Mouse (Mus musculus) hindbrain, embryonic 14.5 days (tissue): ENCODE measurements around the gene Tecr. TPM values are rescaled to one million over a fixed set of nuclear protein-coding genes. Genes with fewer than 3 reads are reported as not detected.

ENCODE experiments used
- ATAC-seq: fragments of 200-750 bp; cut with Nextera tagmentation; 2 replicates; pipeline ENCODE4 v1.8.0; 2017; ENCODE audit warnings: moderate number of reproducible peaks, mild to moderate bottlenecking, moderate TSS enrichment, moderate library complexity; ENCODE audit not compliant: low FRiP score
- DNase-seq: peaks from one replicate; pipeline ENCODE4 v3.0.0-alpha.2; 2015; ENCODE audit warnings: low spot score
- H3K27ac ChIP-seq: fragments of 300-500 bp; sonication (generic); 2 replicates; pipeline ENCODE4 v1.5.1; 2014; ENCODE audit warnings: mild to moderate bottlenecking, moderate library complexity
- H3K27me3 ChIP-seq: fragments of 300-500 bp; sonication (generic); 2 replicates; pipeline ENCODE4 v1.6.1; 2014; ENCODE audit warnings: mild to moderate bottlenecking, low read length, mixed read lengths; ENCODE audit not compliant: control insufficient read depth, insufficient read depth
- H3K36me3 ChIP-seq: fragments of 300-500 bp; sonication (generic); replicated peaks from 2 replicates; pipeline ENCODE4 v1.6.1; 2014; ENCODE audit not compliant: control insufficient read depth, insufficient read depth
- H3K4me1 ChIP-seq: fragments of 300-500 bp; sonication (generic); replicated peaks from 2 replicates; pipeline ENCODE4 v1.6.1; 2014; ENCODE audit warnings: antibody characterized with exemption, low read length, mixed read lengths; ENCODE audit not compliant: control insufficient read depth, insufficient read depth
- H3K4me2 ChIP-seq: fragments of 300-500 bp; sonication (generic); replicated peaks from 2 replicates; pipeline ENCODE4 v1.6.1; 2014; ENCODE audit warnings: mild to moderate bottlenecking, moderate library complexity
- H3K4me3 ChIP-seq: fragments of 300-500 bp; sonication (generic); replicated peaks from 2 replicates; pipeline ENCODE4 v1.5.1; 2014; ENCODE audit warnings: mild to moderate bottlenecking, low read length
- H3K9ac ChIP-seq: fragments of 300-500 bp; sonication (generic); 2 replicates; pipeline ENCODE4 v1.6.1; 2014
- H3K9me3 ChIP-seq: fragments of 300-500 bp; sonication (generic); 2 replicates; pipeline ENCODE4 v1.6.1; 2016; ENCODE audit warnings: low read length; ENCODE audit not compliant: control insufficient read depth
- WGBS: fragments of 180-500 bp; shearing (Covaris S2); extraction: QIAGEN DNeasy Blood & Tissue Kit; methylation state at CpG from one replicate; pipeline ENCODE4 v1.1.7; 2014; 5-methylcytosine and 5-hydroxymethylcytosine counted together
- polyA plus RNA-seq: library from polyadenylated mRNA; unstranded; fragments of >200 nt; fragmentation: Nextera tagmentation; extraction: Ambion mirVana; gene quantifications from 2 replicates; pipeline ENCODE4 v1.2.1, GENCODE M21; 2014

Tecr gene
- polyA plus RNA-seq, 1 experiment from 2014 or later, result 1,444 TPM

DNA sequence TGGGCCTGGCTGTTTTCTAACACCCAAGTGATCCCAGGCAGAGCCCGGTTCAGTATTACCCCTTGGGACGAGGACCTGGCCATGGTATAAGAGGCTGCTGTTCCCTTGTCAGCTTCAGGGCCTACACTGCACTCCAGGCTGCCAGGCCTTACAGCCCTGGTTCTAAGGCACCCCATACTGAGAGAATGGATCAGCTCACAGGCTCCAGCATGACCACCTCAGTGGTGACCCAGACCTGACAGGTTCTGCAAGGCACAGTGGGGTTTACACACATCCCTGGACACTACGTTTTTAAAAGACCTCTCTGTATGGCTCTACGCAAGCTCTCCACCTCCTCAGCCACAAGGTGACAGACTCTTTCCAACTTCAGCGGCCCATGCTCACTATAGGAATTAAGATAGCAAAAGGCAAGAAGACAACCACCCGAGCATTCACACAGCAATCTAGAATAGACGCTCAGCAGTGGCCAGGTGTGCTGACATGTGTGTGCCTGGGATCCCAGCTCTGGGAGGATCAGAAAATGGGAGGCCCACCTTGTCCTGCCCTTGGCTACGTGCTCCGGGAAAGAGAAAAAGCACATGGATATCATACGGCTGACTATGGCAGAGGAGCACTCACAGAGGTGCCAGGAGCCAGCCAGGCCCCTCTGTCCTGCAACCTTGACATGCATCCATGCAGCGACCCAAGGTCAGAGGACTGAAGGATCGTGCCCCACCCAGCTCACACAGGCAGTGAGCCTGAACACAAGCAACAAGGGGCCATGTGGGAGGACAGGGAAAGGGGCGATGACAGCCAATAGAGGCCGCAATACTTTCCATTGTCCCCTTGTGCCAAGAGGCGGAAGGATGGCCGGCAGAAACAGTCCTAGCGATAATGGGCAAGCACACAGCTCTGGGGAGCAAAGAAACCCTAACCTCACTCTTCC lies 29.4 kb downstream of the Tecr start:
- Histone ChIP-seq H3K27ac (no peak overlapping the region), H3K9ac (peak overlapping the region; percentile 31; the same call in 1 of the 2 replicates)
- no peak for ATAC-seq

DNA sequence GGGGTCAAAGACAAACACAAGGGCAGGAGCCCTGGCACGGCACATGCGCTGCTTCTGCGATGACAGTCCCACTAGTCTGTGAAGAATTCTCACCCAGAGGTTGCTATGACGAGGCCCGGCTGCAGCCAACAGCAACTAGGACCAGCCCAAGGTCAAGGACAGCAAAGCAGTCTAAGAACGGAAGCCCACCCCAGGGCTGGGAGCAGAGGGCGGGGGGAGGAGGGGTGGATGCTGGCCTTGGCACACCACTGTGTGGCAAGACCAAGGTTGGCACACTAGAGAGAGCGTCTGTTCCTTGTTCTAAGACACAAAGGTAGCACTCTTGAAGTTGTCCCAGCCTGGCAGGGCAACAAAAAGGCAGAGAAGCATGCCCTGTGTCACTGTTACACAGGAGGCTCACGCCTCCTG lies 30.4 kb downstream of the Tecr start:
- 66% methylated on average over 9 of the region's 9 CpGs for WGBS
- no peaks in the 10 kb centered on the region for H3K27me3 ChIP-seq
- H3K36me3 ChIP-seq, result peaks cover 17% of the 10 kb centered on the region
- H3K4me1 ChIP-seq, result peaks cover 35% of the 10 kb centered on the region; the same call in 1 of the 2 replicates
- H3K9ac ChIP-seq, result no peak overlapping the region
- H3K4me2 ChIP-seq, result no peak overlapping the region
- ATAC-seq (no peak), DNase-seq (no peak)
- H3K27ac ChIP-seq, result no peak overlapping the region
- H3K9me3 ChIP-seq, result no peaks in the 10 kb centered on the region
- no peak overlapping the region for H3K4me3 ChIP-seq

More for the DNA sequence above, 29.4 kb downstream of the Tecr start:
- Histone ChIP-seq H3K4me2 (no peak overlapping the region), H3K4me1 (peaks cover 40% of the 10 kb centered on the region; the same call in 1 of the 2 replicates), H3K9me3 (no peaks in the 10 kb centered on the region), H3K4me3 (no peak overlapping the region), H3K36me3 (peaks cover 7% of the 10 kb centered on the region), H3K27me3 (no peaks in the 10 kb centered on the region)
- 73% methylated on average over 17 of the region's 17 CpGs for WGBS
- DNase-seq, result no peak

DNA sequence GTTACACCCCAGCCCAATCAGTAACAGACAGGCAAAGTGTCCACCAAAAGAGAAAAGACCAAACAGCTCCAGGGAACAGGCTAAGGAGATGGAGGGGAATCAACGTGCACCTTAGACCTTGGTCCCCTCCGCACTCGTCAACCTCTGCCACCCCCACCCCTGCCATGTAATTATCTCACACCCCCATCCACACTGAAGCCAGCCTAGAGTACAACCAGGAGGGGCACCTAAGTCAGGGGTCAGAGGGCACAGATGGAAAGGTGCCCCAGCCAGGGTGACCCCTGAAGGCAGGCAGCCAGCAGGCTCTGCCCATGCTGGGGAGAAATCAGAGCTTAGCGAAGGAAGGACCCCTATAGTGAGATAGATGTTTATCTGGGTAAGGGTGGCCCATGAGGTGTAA lies 30.9 kb downstream of the Tecr start:
- Histone ChIP-seq H3K36me3 (peaks cover 21% of the 10 kb centered on the region), H3K27ac (peak overlapping the region; percentile 26; the same call in 1 of the 2 replicates), H3K4me2 (no peak overlapping the region), H3K9ac (no peak overlapping the region), H3K27me3 (no peaks in the 10 kb centered on the region), H3K4me3 (no peak overlapping the region), H3K9me3 (no peaks in the 10 kb centered on the region), H3K4me1 (peaks cover 33% of the 10 kb centered on the region; the same call in 1 of the 2 replicates)
- DNase-seq, result no peak
- no peak for ATAC-seq
- WGBS, result 87% methylated on average over 4 of the region's 4 CpGs

DNA sequence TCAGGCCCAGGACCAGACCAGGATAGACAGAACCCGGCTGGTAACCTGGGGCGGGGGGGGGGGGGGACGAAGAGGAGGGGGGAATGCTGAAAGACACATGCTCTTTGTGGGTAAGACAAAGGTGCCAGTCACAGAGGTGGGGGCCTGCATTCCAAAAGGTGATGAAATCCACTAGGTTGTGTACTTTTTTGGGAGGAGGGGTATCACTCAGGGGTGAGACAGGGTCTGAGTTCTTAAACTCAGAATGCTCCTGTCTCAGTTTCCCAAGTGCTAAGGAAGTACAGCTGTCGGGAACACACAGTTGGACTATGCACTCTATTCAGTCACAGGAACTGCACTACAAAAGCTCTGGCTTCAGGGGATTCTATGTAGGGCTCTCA lies 31.3 kb downstream of the Tecr start:
- Histone ChIP-seq H3K4me1 (peaks cover 33% of the 10 kb centered on the region; the same call in 1 of the 2 replicates), H3K9ac (no peak overlapping the region), H3K4me3 (no peak overlapping the region), H3K27me3 (no peaks in the 10 kb centered on the region), H3K4me2 (no peak overlapping the region), H3K36me3 (peaks cover 25% of the 10 kb centered on the region), H3K27ac (peak overlapping the region; percentile 26; the same call in 1 of the 2 replicates), H3K9me3 (no peaks in the 10 kb centered on the region)
- WGBS, result 65% methylated on average over 4 of the region's 4 CpGs
- DNase-seq (no peak), ATAC-seq (no peak)

DNA sequence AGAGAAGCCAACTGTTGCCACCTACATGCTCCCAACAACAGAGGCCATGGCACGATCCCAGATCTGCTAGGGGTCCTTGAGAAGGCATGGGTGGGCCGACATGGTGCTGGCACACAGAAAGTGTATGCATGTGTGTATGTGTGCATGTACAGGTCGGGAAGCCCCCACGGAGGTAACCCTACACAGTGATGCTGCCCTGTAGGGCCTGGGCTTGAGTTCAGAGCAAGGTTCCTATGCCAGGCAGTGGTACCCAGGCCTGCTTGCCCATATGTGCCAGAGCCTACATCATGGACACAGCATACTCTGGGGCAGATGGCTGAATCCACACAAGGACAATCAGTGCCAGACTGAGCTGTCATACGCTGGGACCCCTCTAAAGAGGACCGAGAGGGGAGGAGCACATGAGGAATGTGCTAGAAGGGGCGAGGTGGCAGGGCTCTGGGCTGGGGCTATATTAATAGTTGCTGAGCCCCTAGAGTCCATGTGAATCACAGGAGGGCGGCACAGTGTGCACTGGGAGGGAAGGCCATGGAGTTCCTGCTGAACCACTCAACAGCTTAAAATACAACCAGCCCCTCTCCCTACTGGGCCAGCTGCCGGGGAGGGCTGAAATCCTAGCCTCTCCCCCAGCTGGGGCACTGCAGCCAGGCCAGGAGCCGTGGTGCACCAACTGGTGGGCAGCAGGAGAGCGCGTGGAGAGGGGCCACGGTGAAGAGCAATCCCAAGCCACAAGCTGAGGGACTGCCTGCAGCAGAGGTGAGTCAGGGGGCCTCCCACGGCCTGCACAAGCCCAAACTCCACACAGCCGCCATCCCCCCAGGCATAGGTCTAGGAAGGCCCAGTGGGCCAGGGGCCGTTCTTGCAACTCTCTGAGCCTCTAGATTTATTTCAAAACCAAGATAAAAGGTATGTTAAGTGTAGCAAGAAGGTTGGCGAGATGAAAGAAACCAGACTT lies 31.9 kb downstream of the Tecr start:
- DNase-seq (no peak), ATAC-seq (no peak)
- Histone ChIP-seq H3K4me3 (no peak overlapping the region), H3K9me3 (no peaks in the 10 kb centered on the region), H3K4me2 (no peak overlapping the region), H3K9ac (no peak overlapping the region), H3K36me3 (peaks cover 31% of the 10 kb centered on the region), H3K27me3 (no peaks in the 10 kb centered on the region), H3K4me1 (peaks cover 33% of the 10 kb centered on the region; the same call in 1 of the 2 replicates), H3K27ac (no peak overlapping the region)
- 80% methylated on average over 17 of the region's 17 CpGs for WGBS

DNA sequence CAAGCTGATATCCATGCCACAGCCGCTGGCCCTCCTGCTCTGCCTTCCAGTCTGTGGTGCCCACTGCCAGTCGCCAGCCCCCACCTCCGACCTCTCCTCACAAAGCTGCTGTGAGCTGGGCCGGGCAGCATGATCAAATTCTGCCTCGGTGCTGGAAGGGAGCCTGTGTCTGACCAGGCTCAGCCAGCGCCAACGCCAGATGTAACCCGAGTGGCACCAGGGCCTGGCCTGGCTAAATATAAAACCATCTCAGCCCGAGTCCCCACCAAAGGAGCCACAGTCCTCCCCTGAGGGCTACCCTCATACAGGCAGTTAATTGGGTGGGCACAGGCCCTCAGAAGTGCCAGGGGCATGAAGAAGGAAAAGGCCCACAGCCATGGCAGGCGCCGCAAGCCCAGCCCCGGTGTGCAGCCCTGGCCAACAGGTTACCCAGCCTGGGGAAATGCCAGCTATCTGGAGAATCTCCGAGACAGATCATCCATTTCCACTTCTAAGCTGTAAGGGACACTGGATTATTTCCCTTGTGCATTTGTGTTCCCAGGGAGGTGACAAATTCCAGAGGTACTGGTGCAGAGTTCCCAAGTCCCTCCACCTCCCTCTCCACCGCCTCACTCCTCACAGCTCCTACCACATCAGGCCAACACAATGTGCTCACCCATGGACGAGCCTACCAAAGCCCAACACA lies 33.0 kb downstream of the Tecr start:
- 84% methylated on average over 15 of the region's 15 CpGs for WGBS
- DNase-seq (no peak), ATAC-seq (no peak)
- H3K27ac ChIP-seq, result no peak overlapping the region
- H3K4me1 ChIP-seq, result peaks cover 27% of the 10 kb centered on the region; the same call in 1 of the 2 replicates
- no peak overlapping the region for H3K4me2 ChIP-seq
- H3K27me3 ChIP-seq, result no peaks in the 10 kb centered on the region
- H3K36me3 ChIP-seq, result peaks cover 40% of the 10 kb centered on the region
- H3K9ac ChIP-seq, result no peak overlapping the region
- H3K9me3 ChIP-seq, result no peaks in the 10 kb centered on the region
- no peak overlapping the region for H3K4me3 ChIP-seq

- WGBS, result 87% methylated on average over 18 of the region's 18 CpGs
- peaks cover 45% of the 10 kb centered on the region for H3K36me3 ChIP-seq
- H3K4me2 ChIP-seq, result no peak overlapping the region
Observed at GRCm38 (mm10) chr8:83573140-83573875, 34.5 kb downstream of the Tecr start.

GRCm38 (mm10) chr8:83572246-83572812 lies 35.4 kb downstream of the Tecr start:
- Histone ChIP-seq H3K9ac (no peak overlapping the region), H3K27ac (no peak overlapping the region), H3K27me3 (no peaks in the 10 kb centered on the region), H3K9me3 (no peaks in the 10 kb centered on the region), H3K4me1 (peaks cover 24% of the 10 kb centered on the region; the same call in 1 of the 2 replicates), H3K4me3 (no peak overlapping the region), H3K4me2 (no peak overlapping the region), H3K36me3 (peaks cover 45% of the 10 kb centered on the region)
- ATAC-seq (no peak), DNase-seq (no peak)
- WGBS, result 86% methylated on average over 5 of the region's 5 CpGs

More at GRCm38 (mm10) chr8:83573140-83573875, 34.5 kb downstream of the Tecr start:
- H3K4me1 ChIP-seq, result peaks cover 18% of the 10 kb centered on the region; the same call in 1 of the 2 replicates
- H3K27me3 ChIP-seq, result no peaks in the 10 kb centered on the region
- no peak overlapping the region for H3K9ac ChIP-seq
- DNase-seq (no peak), ATAC-seq (no peak)
- H3K27ac ChIP-seq, result no peak overlapping the region
- no peaks in the 10 kb centered on the region for H3K9me3 ChIP-seq
- no peak overlapping the region for H3K4me3 ChIP-seq
